Comparison of ENCODE assay signal across 7 mouse cellular contexts in the genomic region with DNA sequence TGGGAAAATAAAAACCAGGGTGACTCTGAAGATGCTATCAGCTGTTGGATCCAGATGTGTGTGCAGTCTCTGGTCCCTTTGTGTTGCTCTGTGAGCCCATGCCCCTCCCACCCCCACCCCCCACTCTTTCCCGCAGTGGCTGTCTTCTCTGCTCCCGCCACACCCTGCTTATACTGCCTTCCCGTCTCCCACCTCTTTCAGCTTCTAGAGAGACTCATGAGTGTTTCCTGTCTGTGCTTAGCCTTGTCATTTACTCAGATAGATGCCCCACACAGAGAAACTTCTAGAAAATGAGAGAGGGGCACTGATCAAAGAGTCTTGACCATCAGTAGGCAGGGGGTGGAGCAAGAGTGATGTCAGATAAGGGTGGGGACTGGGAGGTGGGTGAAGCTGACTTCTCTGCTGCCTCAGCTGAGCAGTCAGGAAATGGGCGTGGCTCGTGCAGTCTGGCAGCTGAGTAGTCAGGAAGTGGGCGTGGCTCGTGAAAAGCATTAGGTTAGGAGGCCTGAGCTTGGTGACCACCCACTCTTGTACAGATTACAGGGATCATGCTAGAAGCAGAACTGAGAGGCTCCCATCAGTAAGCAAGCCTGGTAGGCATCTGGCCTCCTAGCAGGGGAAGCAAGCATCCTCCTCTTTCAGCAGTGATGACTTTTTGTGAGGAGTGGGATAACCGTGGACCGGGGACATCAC. TPM values are rescaled to one million over a fixed set of nuclear protein-coding genes. Genes with fewer than 3 reads are reported as not detected.
A peak's percentile ranks its signal among the peaks of the same experiment; 100 is the strongest.
DNase-seq lines count a peak whose midpoint lies in the region; ATAC-seq and TF ChIP-seq lines count a peak whose summit lies in the region.

No protein-coding gene starts in this region.

- H3K36me3 ChIP-seq in hindbrain, postnatal 0 days (ENCODE audit: insufficient read depth, low read length) = peaks cover 32% of the 10 kb centered on the region
- H3K36me3 ChIP-seq in limb, embryonic 11.5 days (ENCODE audit: control insufficient read depth, insufficient read depth, low read length) = peaks cover 3% of the 10 kb centered on the region; the same call in 1 of the 2 replicates
- H3K36me3 ChIP-seq in midbrain, embryonic 11.5 days (ENCODE audit: control insufficient read depth, insufficient read depth, low read length) = peaks cover 8% of the 10 kb centered on the region
- H3K36me3 ChIP-seq in small intestine, adult 2 months (ENCODE audit: control insufficient read depth, insufficient read depth, low read length) = no peaks in the 10 kb centered on the region

- H3K27ac ChIP-seq in hindbrain, postnatal 0 days = peak overlapping the region; percentile 20; the same call in 1 of the 2 replicates
- H3K27ac ChIP-seq in limb, embryonic 11.5 days (replicated peaks; ENCODE audit: low read depth, low read length) = peak overlapping the region; percentile 5; the same call in 1 of the 2 replicates
- no peak overlapping the region for H3K27ac ChIP-seq in midbrain, embryonic 11.5 days (ENCODE audit: low read depth, low read length)
- peak overlapping the region; percentile 27; the same call in 1 of the 2 replicates for H3K27ac ChIP-seq in small intestine, adult 2 months (ENCODE audit: insufficient read depth, low read depth, low read length)

- TF ChIP-seq CTCF in hindbrain, postnatal 0 days (IDR thresholded peaks at IDR 0.05; ENCODE audit: low read depth) = no peak
- no peak for TF ChIP-seq CTCF in small intestine, adult 2 months (IDR thresholded peaks at IDR 0.05; ENCODE audit: extremely low read depth, insufficient read length, insufficient replicate concordance, low read depth, low read length)

- WGBS in hindbrain, postnatal 0 days = 26% methylated on average over 9 of the region's 9 CpGs
- 8% methylated on average over 9 of the region's 9 CpGs for WGBS in limb, embryonic 11.5 days
- 24% methylated on average over 9 of the region's 9 CpGs for WGBS in midbrain, embryonic 11.5 days
- 11% methylated on average over 9 of the region's 9 CpGs for WGBS in small intestine, adult 2 months

- DNase-seq in R1 (ENCODE audit: low read depth, low spot score) = peak; percentile 98
- DNase-seq in c-Kit-positive CD71-negative TER-119-negative erythroid progenitor cells, embryonic 14.5 days (ENCODE audit: low read depth) = peak; percentile 90
- peak; percentile 73 for DNase-seq in gastrocnemius, postnatal 10 days
- peak; percentile 57 for DNase-seq in hindbrain, postnatal 0 days (ENCODE audit: low spot score)
- peak; percentile 87 for DNase-seq in limb, embryonic 11.5 days (ENCODE audit: low spot score)
- peak; percentile 86 for DNase-seq in midbrain, embryonic 11.5 days (ENCODE audit: low spot score, missing footprints)

- no peak overlapping the region for H3K9ac ChIP-seq in hindbrain, postnatal 0 days (replicated peaks; ENCODE audit: low read length)
- no peak overlapping the region for H3K9ac ChIP-seq in limb, embryonic 11.5 days (ENCODE audit: low read length)
- no peak overlapping the region for H3K9ac ChIP-seq in midbrain, embryonic 11.5 days (ENCODE audit: low read length)

- H3K4me1 ChIP-seq in hindbrain, postnatal 0 days (ENCODE audit: insufficient read depth, low read length) = peaks cover 3% of the 10 kb centered on the region; the same call in 1 of the 2 replicates
- H3K4me1 ChIP-seq in limb, embryonic 11.5 days (ENCODE audit: control insufficient read depth, insufficient read depth, low read length) = peaks cover 5% of the 10 kb centered on the region
- H3K4me1 ChIP-seq in midbrain, embryonic 11.5 days (ENCODE audit: control insufficient read depth, insufficient read depth, low read length) = peaks cover 4% of the 10 kb centered on the region
- H3K4me1 ChIP-seq in small intestine, adult 2 months (ENCODE audit: control insufficient read depth, insufficient read depth, insufficient read length, low read length) = no peaks in the 10 kb centered on the region

- no peak overlapping the region for H3K4me3 ChIP-seq in hindbrain, postnatal 0 days (ENCODE audit: low read length)
- peak overlapping the region; percentile 12; the same call in 1 of the 2 replicates for H3K4me3 ChIP-seq in limb, embryonic 11.5 days (ENCODE audit: low read depth, low read length)
- no peak overlapping the region for H3K4me3 ChIP-seq in midbrain, embryonic 11.5 days (ENCODE audit: low read depth, low read length)
- peak overlapping the region; percentile 15; the same call in 1 of the 2 replicates for H3K4me3 ChIP-seq in small intestine, adult 2 months (ENCODE audit: low read depth, low read length)

- H3K27me3 ChIP-seq in hindbrain, postnatal 0 days (ENCODE audit: insufficient read depth, low read length) = no peaks in the 10 kb centered on the region
- H3K27me3 ChIP-seq in limb, embryonic 11.5 days (ENCODE audit: control insufficient read depth, insufficient read depth, low read length) = no peaks in the 10 kb centered on the region
- no peaks in the 10 kb centered on the region for H3K27me3 ChIP-seq in midbrain, embryonic 11.5 days (ENCODE audit: control insufficient read depth, insufficient read depth, low read length)
- no peaks in the 10 kb centered on the region for H3K27me3 ChIP-seq in small intestine, adult 2 months (ENCODE audit: control insufficient read depth, insufficient read depth, low read length)

- no peak for TF ChIP-seq POLR2A in small intestine, adult 2 months (IDR thresholded peaks at IDR 0.05; ENCODE audit: low read depth, low read length)

- no peaks in the 10 kb centered on the region for H3K9me3 ChIP-seq in hindbrain, postnatal 0 days (ENCODE audit: low read length)
- no peaks in the 10 kb centered on the region for H3K9me3 ChIP-seq in limb, embryonic 11.5 days (ENCODE audit: control insufficient read depth, low read length)
- H3K9me3 ChIP-seq in midbrain, embryonic 11.5 days (ENCODE audit: control insufficient read depth, low read length) = no peaks in the 10 kb centered on the region

- ATAC-seq in hindbrain, postnatal 0 days = peak; percentile 41
- peak; percentile 86 for ATAC-seq in limb, embryonic 11.5 days (ENCODE audit: insufficient number of reproducible peaks, low FRiP score, low TSS enrichment, low read depth)
- ATAC-seq in midbrain, embryonic 11.5 days (ENCODE audit: low FRiP score) = peak; percentile 71

- peak overlapping the region; percentile 27 for H3K4me2 ChIP-seq in hindbrain, postnatal 0 days (ENCODE audit: low read depth, low read length)
- H3K4me2 ChIP-seq in limb, embryonic 11.5 days (ENCODE audit: low read depth, severe bottlenecking) = peak overlapping the region; percentile 30
- no peak overlapping the region; the same call in 1 of the 2 replicates for H3K4me2 ChIP-seq in midbrain, embryonic 11.5 days

RNA-seq across cellular contexts. Expression of gene BC051665, which starts 48.4 kb away (rescaled TPM):
- not detected for total RNA-seq in gastrocnemius, postnatal 10 days (2021)
- not detected in 2 replicates for total RNA-seq in hindbrain, postnatal 0 days (2014; rRNA removed)
- polyA plus RNA-seq in hindbrain, postnatal 0 days (2015; fragmentation: Nextera tagmentation; extraction: Ambion mirVana) = not detected in 2 replicates
- polyA plus RNA-seq in limb, embryonic 11.5 days (2014; fragmentation: Nextera tagmentation; extraction: Ambion mirVana) = not detected in 2 replicates
- not detected in 2 replicates for polyA plus RNA-seq in midbrain, embryonic 11.5 days (2014; fragmentation: Nextera tagmentation; extraction: Ambion mirVana)
- polyA plus RNA-seq in small intestine, adult 2 months (2012; rRNA removed) = not detected in 2 replicates

Comparison
In these comparisons a context has a peak if more than half of its experiments do, and no peak if none do; other contexts are left out.
1. H3K4me3 ChIP-seq: peak in limb, embryonic 11.5 days (single experiment) and small intestine, adult 2 months (single experiment); none in hindbrain, postnatal 0 days (single experiment) and midbrain, embryonic 11.5 days (single experiment).
2. Peak in every context shown above with its lines, with median percentiles within 50 percentile points of each other: DNase-seq and ATAC-seq.